Mouse (Mus musculus): ENCODE measurements around the gene Chrm1. TPM values are rescaled to one million over a fixed set of nuclear protein-coding genes. Genes with fewer than 3 reads are reported as not detected.
"Not testable (repeated sequence)": the region's sequence is repeated elsewhere in the genome, so short reads cannot be mapped to it uniquely, and the experiment has no call there.

Gene Chrm1
- polyA plus RNA-seq, 1 experiment from 2014 or later: 0.05 TPM

DNA sequence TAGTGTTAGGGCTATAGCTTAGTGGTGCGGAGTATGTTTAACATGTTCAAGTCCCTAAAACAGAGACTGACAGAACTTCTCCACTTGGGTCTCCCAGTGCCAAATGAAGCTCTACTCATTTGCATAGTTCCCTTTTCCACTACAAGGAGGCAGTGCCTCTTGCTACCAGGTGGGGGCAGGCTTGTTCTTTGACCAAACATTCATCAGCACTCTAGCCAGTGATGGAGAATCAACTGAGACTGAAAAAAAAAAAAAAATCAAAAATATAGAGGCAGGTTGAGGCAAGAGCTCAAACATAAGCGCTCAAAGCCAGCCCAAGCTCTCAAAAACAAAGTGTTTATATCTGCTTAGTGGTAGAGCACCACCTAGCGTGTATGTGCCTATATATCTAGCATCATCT lies 54.8 kb downstream of the Chrm1 start:
- 79% methylated on average over 3 of the region's 3 CpGs for WGBS

GRCm38 (mm10) chr19:8719037-8719436 lies 55.4 kb downstream of the Chrm1 start:
- not testable (repeated sequence) for H3K27me3 ChIP-seq (ENCODE audit: control insufficient read depth, insufficient read depth, low read length); H3K9ac ChIP-seq (ENCODE audit: low read length); H3K27ac ChIP-seq (ENCODE audit: low read depth, low read length); H3K4me3 ChIP-seq (ENCODE audit: low read depth, low read length); DNase-seq (ENCODE audit: low spot score); H3K9me3 ChIP-seq (ENCODE audit: control insufficient read depth, low read length); H3K36me3 ChIP-seq (ENCODE audit: control insufficient read depth, insufficient read depth, low read length); H3K4me2 ChIP-seq (ENCODE audit: low read depth); ATAC-seq (ENCODE audit: insufficient read depth, low FRiP score, low TSS enrichment)
- H3K4me1 ChIP-seq (ENCODE audit: control insufficient read depth, insufficient read depth, low read length): peaks cover 10% of the 10 kb centered on the region; the same call in 1 of the 2 replicates

More for the DNA sequence above, 54.8 kb downstream of the Chrm1 start:
- H3K9ac ChIP-seq (ENCODE audit: low read length): no peak overlapping the region
- no peaks in the 10 kb centered on the region for H3K27me3 ChIP-seq (ENCODE audit: control insufficient read depth, insufficient read depth, low read length)
- H3K4me2 ChIP-seq (ENCODE audit: low read depth): no peak overlapping the region
- peaks cover 12% of the 10 kb centered on the region; the same call in 1 of the 2 replicates for H3K4me1 ChIP-seq (ENCODE audit: control insufficient read depth, insufficient read depth, low read length)
- H3K9me3 ChIP-seq (ENCODE audit: control insufficient read depth, low read length): no peaks in the 10 kb centered on the region
- no peak overlapping the region for H3K4me3 ChIP-seq (ENCODE audit: low read depth, low read length)
- H3K27ac ChIP-seq (ENCODE audit: low read depth, low read length): no peak overlapping the region
- H3K36me3 ChIP-seq (ENCODE audit: control insufficient read depth, insufficient read depth, low read length): no peaks in the 10 kb centered on the region
- no peak for ATAC-seq (ENCODE audit: insufficient read depth, low FRiP score, low TSS enrichment)
- peak; percentile 42 for DNase-seq (ENCODE audit: low spot score)

GRCm38 (mm10) chr19:8721378-8721777 lies 57.8 kb downstream of the Chrm1 start:
- Histone ChIP-seq H3K27ac (ENCODE audit: low read depth, low read length) (no peak overlapping the region), H3K9ac (ENCODE audit: low read length) (no peak overlapping the region), H3K36me3 (ENCODE audit: control insufficient read depth, insufficient read depth, low read length) (peaks cover 6% of the 10 kb centered on the region), H3K4me3 (ENCODE audit: low read depth, low read length) (no peak overlapping the region), H3K9me3 (ENCODE audit: control insufficient read depth, low read length) (no peaks in the 10 kb centered on the region), H3K27me3 (ENCODE audit: control insufficient read depth, insufficient read depth, low read length) (no peaks in the 10 kb centered on the region), H3K4me1 (ENCODE audit: control insufficient read depth, insufficient read depth, low read length) (peaks cover 19% of the 10 kb centered on the region), H3K4me2 (ENCODE audit: low read depth) (no peak overlapping the region)
- DNase-seq (ENCODE audit: low spot score) (no peak), ATAC-seq (ENCODE audit: insufficient read depth, low FRiP score, low TSS enrichment) (no peak)
- 88% methylated on average over 1 of the region's 1 CpGs for WGBS

DNA sequence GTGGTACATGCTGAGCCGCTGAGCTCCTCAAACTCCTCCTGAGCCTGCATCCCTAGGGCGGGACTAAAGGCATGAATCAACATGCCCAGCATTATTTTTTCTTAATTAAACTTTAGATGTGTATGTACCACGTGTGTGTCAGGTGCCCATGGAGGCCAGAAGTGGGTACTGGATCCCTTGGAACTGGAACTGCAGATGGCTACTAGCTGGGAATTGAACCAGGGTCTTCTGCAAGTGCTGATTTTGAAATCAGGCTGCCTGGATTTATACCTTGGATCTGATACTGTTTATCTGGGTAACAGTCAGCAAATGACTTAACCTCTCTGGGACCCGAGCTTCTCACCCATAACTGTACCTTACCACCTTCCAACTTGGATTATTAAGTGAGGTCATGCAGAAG lies 58.4 kb downstream of the Chrm1 start:
- H3K9ac ChIP-seq (ENCODE audit: low read length): peak overlapping the region; percentile 96
- H3K36me3 ChIP-seq (ENCODE audit: control insufficient read depth, insufficient read depth, low read length): peaks cover 6% of the 10 kb centered on the region
- 64% methylated on average over 4 of the region's 4 CpGs for WGBS
- no peak overlapping the region for H3K27ac ChIP-seq (ENCODE audit: low read depth, low read length)
- H3K4me1 ChIP-seq (ENCODE audit: control insufficient read depth, insufficient read depth, low read length): peaks cover 19% of the 10 kb centered on the region
- no peaks in the 10 kb centered on the region for H3K9me3 ChIP-seq (ENCODE audit: control insufficient read depth, low read length)
- peak overlapping the region; percentile 88 for H3K4me3 ChIP-seq (ENCODE audit: low read depth, low read length)
- ATAC-seq (ENCODE audit: insufficient read depth, low FRiP score, low TSS enrichment) (no peak), DNase-seq (ENCODE audit: low spot score) (no peak)
- no peaks in the 10 kb centered on the region for H3K27me3 ChIP-seq (ENCODE audit: control insufficient read depth, insufficient read depth, low read length)
- H3K4me2 ChIP-seq (ENCODE audit: low read depth): peak overlapping the region; percentile 82

- WGBS: 0% methylated on average over 5 of the region's 5 CpGs
- peaks cover 6% of the 10 kb centered on the region for H3K36me3 ChIP-seq (ENCODE audit: control insufficient read depth, insufficient read depth, low read length)
- peak; percentile 5; the same call in 1 of the 2 replicates for ATAC-seq (ENCODE audit: insufficient read depth, low FRiP score, low TSS enrichment)
Observed at GRCm38 (mm10) chr19:8722559-8722906, 58.9 kb downstream of the Chrm1 start.

GRCm38 (mm10) chr19:8722907-8723573 lies 59.5 kb downstream of the Chrm1 start, which contains the start of gene Slc3a2:
TSS of gene Slc3a2 (minus strand) at chr19:8723369.
- H3K4me2 ChIP-seq (ENCODE audit: low read depth): peak within 1 kb of the TSS; percentile 82
- H3K4me1 ChIP-seq (ENCODE audit: control insufficient read depth, insufficient read depth, low read length): peaks cover 19% of the 10 kb centered on the region
- under 1% methylated on average over 50 of the region's 50 CpGs for WGBS

More at GRCm38 (mm10) chr19:8722559-8722906, 58.9 kb downstream of the Chrm1 start:
- H3K9me3 ChIP-seq (ENCODE audit: control insufficient read depth, low read length): no peaks in the 10 kb centered on the region
- peak overlapping the region; percentile 88 for H3K4me3 ChIP-seq (ENCODE audit: low read depth, low read length)
- peaks cover 19% of the 10 kb centered on the region for H3K4me1 ChIP-seq (ENCODE audit: control insufficient read depth, insufficient read depth, low read length)
- H3K27me3 ChIP-seq (ENCODE audit: control insufficient read depth, insufficient read depth, low read length): no peaks in the 10 kb centered on the region
- peak overlapping the region; percentile 96 for H3K9ac ChIP-seq (ENCODE audit: low read length)
- H3K4me2 ChIP-seq (ENCODE audit: low read depth): peak overlapping the region; percentile 82
- DNase-seq (ENCODE audit: low spot score): no peak
- peak overlapping the region; percentile 83 for H3K27ac ChIP-seq (ENCODE audit: low read depth, low read length)

DNA sequence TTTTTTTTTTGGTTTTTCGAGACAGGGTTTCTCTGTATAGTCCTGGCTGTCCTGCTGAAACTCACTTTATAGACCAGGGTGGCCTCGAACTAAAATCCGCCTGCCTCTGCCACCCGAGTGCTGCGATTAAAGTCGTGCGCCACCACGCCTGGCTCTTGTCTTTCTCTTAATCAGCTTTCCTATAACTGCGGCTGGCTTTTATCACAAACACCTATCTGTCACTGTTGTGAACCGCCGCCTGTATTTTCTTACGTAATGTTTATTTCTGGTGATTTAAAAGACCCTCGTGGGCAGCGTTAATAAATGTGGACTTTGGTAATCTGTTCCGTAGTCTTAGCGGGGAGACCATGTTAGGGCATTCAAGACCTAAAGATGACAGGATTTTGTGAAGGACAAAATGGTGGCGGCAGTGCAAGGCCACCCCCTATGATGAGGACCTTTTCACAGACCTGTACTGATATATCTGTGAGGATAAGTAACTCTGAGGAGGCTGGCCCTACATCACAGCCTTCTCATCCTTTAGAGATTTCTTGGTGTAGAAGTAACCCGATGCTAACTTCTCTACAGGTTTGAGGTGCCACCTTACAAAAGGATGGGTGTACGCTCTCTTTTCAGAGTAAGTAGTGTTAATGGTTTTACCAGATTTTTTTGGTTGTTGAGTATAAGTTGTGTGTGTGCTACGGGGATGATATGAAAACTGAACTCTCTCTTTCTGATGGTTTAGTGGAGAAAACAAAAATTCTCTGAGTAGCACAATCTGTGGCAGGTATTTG lies 60.2 kb downstream of the Chrm1 start:
- peak overlapping the region; percentile 65 for H3K27ac ChIP-seq (ENCODE audit: low read depth, low read length)
- H3K9ac ChIP-seq (ENCODE audit: low read length): peak overlapping the region; percentile 96
- H3K36me3 ChIP-seq (ENCODE audit: control insufficient read depth, insufficient read depth, low read length): peaks cover 6% of the 10 kb centered on the region
- H3K4me1 ChIP-seq (ENCODE audit: control insufficient read depth, insufficient read depth, low read length): peaks cover 19% of the 10 kb centered on the region
- ATAC-seq (ENCODE audit: insufficient read depth, low FRiP score, low TSS enrichment): no peak
- H3K4me3 ChIP-seq (ENCODE audit: low read depth, low read length): peak overlapping the region; percentile 88
- H3K27me3 ChIP-seq (ENCODE audit: control insufficient read depth, insufficient read depth, low read length): no peaks in the 10 kb centered on the region
- peak overlapping the region; percentile 82 for H3K4me2 ChIP-seq (ENCODE audit: low read depth)
- no peaks in the 10 kb centered on the region for H3K9me3 ChIP-seq (ENCODE audit: control insufficient read depth, low read length)
- DNase-seq (ENCODE audit: low spot score): peak; percentile 26
- under 1% methylated on average over 20 of the region's 20 CpGs for WGBS

More at GRCm38 (mm10) chr19:8722907-8723573, 59.5 kb downstream of the Chrm1 start, which contains the start of gene Slc3a2:
- H3K4me3 ChIP-seq (ENCODE audit: low read depth, low read length): peak within 1 kb of the TSS; percentile 88
- peak; percentile 90 for ATAC-seq (ENCODE audit: insufficient read depth, low FRiP score, low TSS enrichment)
- peak within 1 kb of the TSS; percentile 96 for H3K9ac ChIP-seq (ENCODE audit: low read length)
- peak within 1 kb of the TSS; percentile 83 for H3K27ac ChIP-seq (ENCODE audit: low read depth, low read length)
- no peaks in the 10 kb centered on the region for H3K9me3 ChIP-seq (ENCODE audit: control insufficient read depth, low read length)
- peak; percentile 97 for DNase-seq (ENCODE audit: low spot score)
- no peaks in the 10 kb centered on the region for H3K27me3 ChIP-seq (ENCODE audit: control insufficient read depth, insufficient read depth, low read length)
- peaks cover 6% of the 10 kb centered on the region for H3K36me3 ChIP-seq (ENCODE audit: control insufficient read depth, insufficient read depth, low read length)

- 1% methylated on average over 2 of the region's 2 CpGs for WGBS
- DNase-seq (ENCODE audit: low spot score) (no peak), ATAC-seq (ENCODE audit: insufficient read depth, low FRiP score, low TSS enrichment) (no peak)
- peak overlapping the region; percentile 88 for H3K4me3 ChIP-seq (ENCODE audit: low read depth, low read length)
- no peaks in the 10 kb centered on the region for H3K9me3 ChIP-seq (ENCODE audit: control insufficient read depth, low read length)
- peak overlapping the region; percentile 82 for H3K4me2 ChIP-seq (ENCODE audit: low read depth)
- H3K27ac ChIP-seq (ENCODE audit: low read depth, low read length): peak overlapping the region; percentile 65; the same call in 1 of the 2 replicates
- H3K4me1 ChIP-seq (ENCODE audit: control insufficient read depth, insufficient read depth, low read length): peaks cover 19% of the 10 kb centered on the region
- peaks cover 6% of the 10 kb centered on the region for H3K36me3 ChIP-seq (ENCODE audit: control insufficient read depth, insufficient read depth, low read length)
- no peaks in the 10 kb centered on the region for H3K27me3 ChIP-seq (ENCODE audit: control insufficient read depth, insufficient read depth, low read length)
- peak overlapping the region; percentile 96 for H3K9ac ChIP-seq (ENCODE audit: low read length)
Observed at GRCm38 (mm10) chr19:8724392-8724791, 60.8 kb downstream of the Chrm1 start.
